Mouse (Mus musculus): ENCODE measurements around the gene Phyhipl. TPM values are rescaled to one million over a fixed set of nuclear protein-coding genes. Genes with fewer than 3 reads are reported as not detected.

Phyhipl gene
- polyA plus RNA-seq, 1 experiment from 2014 or later = 1.5 TPM

DNA sequence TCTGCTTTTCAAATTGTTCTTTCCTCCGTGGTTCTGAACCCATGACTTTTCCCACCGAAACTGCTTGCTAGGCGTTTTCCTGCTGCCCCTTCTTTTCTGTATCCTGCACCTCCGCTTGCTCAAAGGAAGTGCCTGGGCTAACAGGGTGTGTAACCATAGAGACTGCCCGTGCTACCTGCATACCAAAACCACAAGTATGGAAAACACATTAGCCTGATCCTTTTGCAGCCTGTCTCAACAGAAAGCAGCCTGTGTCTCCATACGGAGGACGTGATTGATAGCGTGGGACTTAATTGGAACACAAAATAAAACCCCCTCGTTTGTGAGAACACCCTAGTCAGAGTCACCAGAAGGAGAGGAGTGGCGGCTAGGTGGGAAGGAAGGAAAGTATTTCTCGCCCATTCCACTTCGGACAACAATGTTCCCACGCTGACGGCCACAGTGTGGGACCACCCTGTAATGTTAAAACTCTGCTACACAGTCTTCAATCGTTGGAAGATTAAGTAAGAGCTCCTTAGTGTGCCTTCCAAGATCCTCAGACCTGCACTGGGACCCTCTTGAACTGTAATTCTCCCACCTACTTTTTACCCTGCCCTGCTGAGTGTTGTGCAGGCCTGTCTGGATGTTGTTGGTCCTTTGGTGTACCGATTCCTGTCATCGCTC lies 15.6 kb downstream of the Phyhipl start:
- Histone ChIP-seq H3K9ac (ENCODE audit: low read length) (no peak overlapping the region), H3K27me3 (ENCODE audit: control insufficient read depth, insufficient read depth, low read depth, low read length) (no peaks in the 10 kb centered on the region), H3K4me2 (ENCODE audit: low read depth, low read length) (no peak overlapping the region), H3K27ac (ENCODE audit: low read length) (no peak overlapping the region), H3K4me1 (replicated peaks; ENCODE audit: control insufficient read depth, insufficient read depth, low read length) (no peaks in the 10 kb centered on the region), H3K9me3 (ENCODE audit: control insufficient read depth, low read length) (no peaks in the 10 kb centered on the region), H3K36me3 (ENCODE audit: control insufficient read depth, insufficient read depth, low read length) (no peaks in the 10 kb centered on the region), H3K4me3 (ENCODE audit: low read length) (no peak overlapping the region)
- WGBS = 54% methylated on average over 17 of the region's 17 CpGs
- ATAC-seq (ENCODE audit: low read depth) = no peak

DNA sequence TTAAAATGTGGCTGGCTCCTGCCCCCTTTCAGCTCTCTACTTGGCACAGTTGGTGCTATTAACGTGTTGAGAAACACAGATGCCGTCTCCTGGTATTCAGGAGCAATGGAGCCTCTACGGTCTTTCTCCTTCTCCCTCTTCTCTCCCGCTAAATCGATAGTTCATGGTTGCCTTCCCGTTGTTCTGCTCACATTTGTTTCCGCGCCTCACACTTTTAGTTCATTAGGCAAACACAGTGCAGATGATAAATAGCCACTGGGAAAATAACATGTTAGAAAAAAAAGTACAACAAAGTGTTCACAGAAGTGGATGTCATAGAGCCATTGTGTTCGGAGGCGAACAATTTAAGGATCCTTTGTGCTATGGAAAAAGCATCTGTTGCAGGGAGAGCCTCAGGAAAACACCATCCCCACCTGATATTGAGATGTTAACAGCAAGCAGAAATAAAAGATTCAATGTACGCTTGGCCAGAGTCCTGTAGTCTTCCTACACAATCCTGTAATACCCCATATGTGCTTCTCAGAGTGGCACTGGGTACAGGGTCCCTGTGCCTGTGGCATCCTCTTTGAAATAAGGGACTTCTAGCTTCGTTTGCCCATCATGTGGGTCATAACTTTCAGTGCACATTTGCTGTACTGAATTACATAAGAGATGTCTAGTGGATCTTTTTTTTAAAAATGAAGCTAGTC lies 18.0 kb downstream of the Phyhipl start:
- H3K9ac ChIP-seq (ENCODE audit: low read length) = no peak overlapping the region
- no peaks in the 10 kb centered on the region for H3K36me3 ChIP-seq (ENCODE audit: control insufficient read depth, insufficient read depth, low read length)
- no peaks in the 10 kb centered on the region for H3K27me3 ChIP-seq (ENCODE audit: control insufficient read depth, insufficient read depth, low read depth, low read length)
- H3K4me3 ChIP-seq (ENCODE audit: low read length) = no peak overlapping the region
- no peaks in the 10 kb centered on the region for H3K4me1 ChIP-seq (replicated peaks; ENCODE audit: control insufficient read depth, insufficient read depth, low read length)
- H3K9me3 ChIP-seq (ENCODE audit: control insufficient read depth, low read length) = no peaks in the 10 kb centered on the region
- H3K27ac ChIP-seq (ENCODE audit: low read length) = no peak overlapping the region
- H3K4me2 ChIP-seq (ENCODE audit: low read depth, low read length) = no peak overlapping the region
- no peak for ATAC-seq (ENCODE audit: low read depth)
- 83% methylated on average over 12 of the region's 12 CpGs for WGBS

DNA sequence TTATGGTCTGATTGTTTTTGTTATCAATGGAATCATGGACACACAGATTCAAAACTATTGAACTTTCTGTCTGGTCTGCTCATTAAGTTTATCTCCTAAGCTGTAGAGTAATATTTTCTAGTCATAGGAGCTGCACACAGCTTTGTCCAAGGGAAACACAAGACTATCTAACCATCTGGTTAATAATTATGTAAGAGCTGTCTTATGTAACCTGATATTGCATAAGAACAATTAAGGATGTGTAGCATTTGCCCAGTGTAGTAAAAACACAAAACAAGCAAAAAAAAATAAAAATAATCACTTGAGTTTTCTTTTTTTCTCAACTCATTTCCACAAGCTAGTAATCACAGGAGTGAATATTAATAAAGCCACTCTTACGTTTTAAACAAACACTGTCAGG lies 20.5 kb downstream of the Phyhipl start:
- no peaks in the 10 kb centered on the region for H3K27me3 ChIP-seq (ENCODE audit: control insufficient read depth, insufficient read depth, low read depth, low read length)
- no peak overlapping the region for H3K27ac ChIP-seq (ENCODE audit: low read length)
- no peaks in the 10 kb centered on the region for H3K9me3 ChIP-seq (ENCODE audit: control insufficient read depth, low read length)
- ATAC-seq (ENCODE audit: low read depth) = no peak
- no peak overlapping the region for H3K4me2 ChIP-seq (ENCODE audit: low read depth, low read length)
- no peaks in the 10 kb centered on the region for H3K4me1 ChIP-seq (replicated peaks; ENCODE audit: control insufficient read depth, insufficient read depth, low read length)
- no peak overlapping the region for H3K9ac ChIP-seq (ENCODE audit: low read length)
- no peaks in the 10 kb centered on the region for H3K36me3 ChIP-seq (ENCODE audit: control insufficient read depth, insufficient read depth, low read length)
- no peak overlapping the region for H3K4me3 ChIP-seq (ENCODE audit: low read length)
- 53% methylated on average over 1 of the region's 1 CpGs for WGBS

DNA sequence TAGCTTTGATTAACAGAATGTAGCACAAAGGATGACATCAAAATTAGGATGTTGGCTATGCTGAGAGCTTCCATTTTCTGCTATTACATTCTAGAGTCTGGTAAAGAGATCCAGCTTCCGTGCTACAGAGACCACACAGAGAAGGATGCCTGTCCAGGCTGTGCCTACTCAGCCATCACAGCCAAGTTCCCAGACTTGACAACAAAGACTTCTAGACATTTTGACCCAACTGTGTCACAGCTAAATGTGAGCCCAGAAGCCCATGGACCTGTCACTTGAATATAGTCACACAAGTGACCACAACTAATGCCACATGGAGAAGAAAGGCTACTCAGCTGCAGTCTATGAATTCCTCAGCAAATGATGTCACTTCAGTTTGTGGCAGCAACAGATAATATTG lies 24.6 kb downstream of the Phyhipl start:
- H3K27ac ChIP-seq (ENCODE audit: low read length) = no peak overlapping the region
- H3K4me3 ChIP-seq (ENCODE audit: low read length) = no peak overlapping the region
- H3K9me3 ChIP-seq (ENCODE audit: control insufficient read depth, low read length) = no peaks in the 10 kb centered on the region
- H3K27me3 ChIP-seq (ENCODE audit: control insufficient read depth, insufficient read depth, low read depth, low read length) = no peaks in the 10 kb centered on the region
- H3K9ac ChIP-seq (ENCODE audit: low read length) = no peak overlapping the region
- 67% methylated on average over 1 of the region's 1 CpGs for WGBS
- ATAC-seq (ENCODE audit: low read depth) = no peak
- no peaks in the 10 kb centered on the region for H3K4me1 ChIP-seq (replicated peaks; ENCODE audit: control insufficient read depth, insufficient read depth, low read length)
- no peak overlapping the region for H3K4me2 ChIP-seq (ENCODE audit: low read depth, low read length)
- no peaks in the 10 kb centered on the region for H3K36me3 ChIP-seq (ENCODE audit: control insufficient read depth, insufficient read depth, low read length)

DNA sequence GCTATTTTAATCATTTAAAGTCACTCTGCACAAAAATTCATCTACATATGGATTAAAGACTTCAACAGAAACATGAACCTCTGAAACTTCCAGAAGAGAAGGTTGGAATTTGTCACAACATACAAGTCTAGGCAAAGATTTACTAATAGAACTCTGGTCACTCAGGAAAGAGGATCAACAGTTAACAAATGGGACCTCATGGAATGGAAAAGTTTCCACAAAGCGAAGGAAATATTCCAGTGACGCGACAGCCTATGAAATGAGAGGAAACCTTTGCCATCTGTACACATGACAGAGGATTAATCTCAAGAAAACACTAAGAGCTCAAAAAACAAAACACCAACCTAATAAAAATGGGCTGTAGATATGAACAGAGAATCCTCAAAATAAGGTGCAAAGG lies 32.3 kb downstream of the Phyhipl start:
- 93% methylated on average over 3 of the region's 3 CpGs for WGBS
- Histone ChIP-seq H3K36me3 (ENCODE audit: control insufficient read depth, insufficient read depth, low read length) (no peaks in the 10 kb centered on the region), H3K4me3 (ENCODE audit: low read length) (no peak overlapping the region), H3K4me1 (replicated peaks; ENCODE audit: control insufficient read depth, insufficient read depth, low read length) (no peaks in the 10 kb centered on the region), H3K9me3 (ENCODE audit: control insufficient read depth, low read length) (no peaks in the 10 kb centered on the region), H3K27me3 (ENCODE audit: control insufficient read depth, insufficient read depth, low read depth, low read length) (no peaks in the 10 kb centered on the region), H3K9ac (ENCODE audit: low read length) (no peak overlapping the region), H3K4me2 (ENCODE audit: low read depth, low read length) (no peak overlapping the region), H3K27ac (ENCODE audit: low read length) (no peak overlapping the region)
- ATAC-seq (ENCODE audit: low read depth) = no peak

DNA sequence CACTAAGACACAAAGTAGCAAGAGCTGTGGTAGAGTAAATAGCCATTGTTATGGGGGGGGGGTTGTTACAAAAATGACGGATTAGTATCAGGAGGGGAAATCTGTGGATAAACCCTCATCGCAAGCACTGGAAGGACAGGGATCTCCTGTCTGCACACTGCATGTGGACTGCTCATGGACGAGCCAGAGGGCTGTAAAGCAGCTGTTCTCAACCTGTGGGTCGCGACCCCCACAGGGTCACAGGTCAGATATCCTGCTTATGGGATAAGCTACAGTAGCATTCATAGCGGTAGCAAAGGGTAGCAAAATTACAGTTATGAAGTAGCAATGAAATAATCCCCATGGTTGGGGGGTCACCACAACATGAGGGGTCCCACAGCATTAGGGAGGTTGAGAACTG lies 39.4 kb downstream of the Phyhipl start:
- ATAC-seq (ENCODE audit: low read depth) = no peak
- H3K9me3 ChIP-seq (ENCODE audit: control insufficient read depth, low read length) = no peaks in the 10 kb centered on the region
- no peaks in the 10 kb centered on the region for H3K36me3 ChIP-seq (ENCODE audit: control insufficient read depth, insufficient read depth, low read length)
- WGBS = 74% methylated on average over 6 of the region's 6 CpGs
- H3K4me1 ChIP-seq (replicated peaks; ENCODE audit: control insufficient read depth, insufficient read depth, low read length) = no peaks in the 10 kb centered on the region
- H3K4me3 ChIP-seq (ENCODE audit: low read length) = no peak overlapping the region
- H3K27ac ChIP-seq (ENCODE audit: low read length) = no peak overlapping the region
- H3K27me3 ChIP-seq (ENCODE audit: control insufficient read depth, insufficient read depth, low read depth, low read length) = no peaks in the 10 kb centered on the region
- no peak overlapping the region for H3K9ac ChIP-seq (ENCODE audit: low read length)
- no peak overlapping the region for H3K4me2 ChIP-seq (ENCODE audit: low read depth, low read length)

DNA sequence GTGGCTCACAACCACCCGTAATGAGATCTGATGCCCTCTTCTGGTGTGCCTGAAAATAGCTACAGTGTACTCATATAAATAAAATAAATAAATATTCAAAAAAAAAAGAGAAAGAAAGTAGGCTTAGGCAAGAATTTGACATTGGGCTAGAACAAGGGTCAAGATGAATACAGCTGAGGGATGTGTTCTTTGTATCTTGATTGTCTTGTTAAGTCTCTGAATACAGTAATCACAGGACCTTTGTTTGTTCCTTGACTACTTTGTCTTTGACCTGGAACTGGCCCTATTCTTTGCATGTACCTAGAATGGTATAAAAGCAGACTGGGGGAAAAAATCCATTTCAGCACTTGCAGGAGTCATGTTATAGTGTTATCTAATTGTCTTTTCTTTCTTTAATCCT lies 44.1 kb downstream of the Phyhipl start:
- Histone ChIP-seq H3K4me2 (ENCODE audit: low read depth, low read length) (no peak overlapping the region), H3K9me3 (ENCODE audit: control insufficient read depth, low read length) (no peaks in the 10 kb centered on the region), H3K9ac (ENCODE audit: low read length) (no peak overlapping the region), H3K36me3 (ENCODE audit: control insufficient read depth, insufficient read depth, low read length) (no peaks in the 10 kb centered on the region), H3K4me3 (ENCODE audit: low read length) (no peak overlapping the region), H3K27me3 (ENCODE audit: control insufficient read depth, insufficient read depth, low read depth, low read length) (no peaks in the 10 kb centered on the region), H3K27ac (ENCODE audit: low read length) (no peak overlapping the region), H3K4me1 (replicated peaks; ENCODE audit: control insufficient read depth, insufficient read depth, low read length) (no peaks in the 10 kb centered on the region)
- no peak for ATAC-seq (ENCODE audit: low read depth)
- 92% methylated on average over 1 of the region's 1 CpGs for WGBS

DNA sequence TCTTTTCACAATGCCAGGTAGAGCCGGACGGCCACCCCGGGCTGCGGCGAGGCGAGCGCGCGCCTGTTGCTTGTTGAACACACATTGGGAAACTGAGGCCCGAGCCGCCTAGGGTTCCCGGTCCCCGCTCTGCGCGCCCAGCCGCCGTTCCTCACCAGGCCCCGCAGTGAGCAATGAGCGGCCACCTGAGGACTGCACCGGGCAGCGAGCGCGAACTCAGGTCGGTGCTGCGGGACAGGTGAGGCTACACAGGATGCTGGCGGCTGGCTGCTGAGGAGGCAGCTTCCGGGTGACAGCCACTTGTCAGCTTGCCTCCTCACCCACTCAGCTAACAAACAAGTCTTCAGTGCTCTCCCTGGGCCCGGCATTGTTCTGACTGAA lies 55.9 kb downstream of the Phyhipl start:
- H3K27ac ChIP-seq (ENCODE audit: low read length) = no peak overlapping the region
- 0 out of 2 replicates have a peak, but pooled peaks have one; percentile 8 for ATAC-seq (ENCODE audit: low read depth)
- peak overlapping the region; percentile 41 for H3K9ac ChIP-seq (ENCODE audit: low read length)
- WGBS = under 1% methylated on average over 26 of the region's 28 CpGs
- H3K36me3 ChIP-seq (ENCODE audit: control insufficient read depth, insufficient read depth, low read length) = no peaks in the 10 kb centered on the region
- peaks cover 27% of the 10 kb centered on the region for H3K27me3 ChIP-seq (ENCODE audit: control insufficient read depth, insufficient read depth, low read depth, low read length)
- peaks cover 11% of the 10 kb centered on the region for H3K4me1 ChIP-seq (replicated peaks; ENCODE audit: control insufficient read depth, insufficient read depth, low read length)
- peak overlapping the region; percentile 64 for H3K4me3 ChIP-seq (ENCODE audit: low read length)
- H3K9me3 ChIP-seq (ENCODE audit: control insufficient read depth, low read length) = no peaks in the 10 kb centered on the region
- H3K4me2 ChIP-seq (ENCODE audit: low read depth, low read length) = peak overlapping the region; percentile 91

DNA sequence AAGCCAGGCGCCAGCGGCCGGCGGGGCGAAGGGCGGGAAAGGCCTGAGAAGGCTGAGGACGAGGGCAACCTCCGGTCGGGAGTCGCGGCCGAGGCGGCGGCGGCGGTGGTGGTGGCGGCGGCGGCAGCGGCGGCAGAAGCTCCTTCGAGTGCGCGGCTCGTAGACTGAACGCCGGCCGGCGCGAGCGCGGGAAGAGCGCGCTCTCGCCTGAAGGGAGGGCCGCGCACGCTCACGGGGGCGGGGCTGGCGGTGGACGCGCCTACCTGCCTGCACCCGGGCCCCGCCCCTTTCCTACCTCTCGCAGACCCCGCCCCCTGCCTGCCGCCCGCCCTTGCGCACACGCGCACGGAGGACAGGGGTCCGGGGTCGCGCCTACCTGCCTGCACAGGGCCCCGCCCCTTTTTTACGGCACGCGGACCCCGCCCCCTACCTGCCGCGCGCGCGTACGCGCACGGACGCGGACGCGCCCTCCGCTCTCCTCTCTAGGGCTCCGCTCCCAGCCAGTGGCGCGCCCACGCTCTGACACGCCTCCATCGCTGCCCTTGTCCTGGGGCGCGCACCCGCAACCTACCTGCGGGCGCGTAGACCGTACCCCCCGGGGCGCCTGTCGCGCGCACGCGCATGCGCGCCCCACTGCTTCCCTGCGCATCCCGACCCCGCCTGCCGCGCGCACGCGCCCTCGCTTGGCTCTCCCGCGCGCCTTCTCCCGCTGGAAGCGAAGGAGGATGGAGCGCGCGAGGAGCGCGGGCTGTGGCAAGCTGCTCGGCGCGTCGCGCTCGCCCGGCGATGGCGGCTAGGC lies 56.4 kb downstream of the Phyhipl start:
- Histone ChIP-seq H3K27me3 (ENCODE audit: control insufficient read depth, insufficient read depth, low read depth, low read length) (peaks cover 27% of the 10 kb centered on the region), H3K4me1 (replicated peaks; ENCODE audit: control insufficient read depth, insufficient read depth, low read length) (peaks cover 11% of the 10 kb centered on the region), H3K9ac (ENCODE audit: low read length) (peak overlapping the region; percentile 41; the same call in 1 of the 2 replicates), H3K4me3 (ENCODE audit: low read length) (peak overlapping the region; percentile 64), H3K4me2 (ENCODE audit: low read depth, low read length) (peak overlapping the region; percentile 91), H3K9me3 (ENCODE audit: control insufficient read depth, low read length) (no peaks in the 10 kb centered on the region), H3K27ac (ENCODE audit: low read length) (no peak overlapping the region), H3K36me3 (ENCODE audit: control insufficient read depth, insufficient read depth, low read length) (no peaks in the 10 kb centered on the region)
- under 1% methylated on average over 70 of the region's 124 CpGs for WGBS
- peak; percentile 94 for ATAC-seq (ENCODE audit: low read depth)

Data from lung, embryonic 16.5 days (tissue).